Mouse (Mus musculus) lung, postnatal 0 days (tissue): Measurements from ENCODE around the gene Ccdc13.

Experiments
- CTCF ChIP-seq: IDR thresholded peaks from 2 replicates; pipeline ENCODE4 v1.5.1; 2016; ENCODE audit warnings: antibody characterized with exemption, mild to moderate bottlenecking
- EP300 ChIP-seq: IDR thresholded peaks from 2 replicates; pipeline ENCODE4 v1.6.1; 2016; ENCODE audit warnings: antibody characterized with exemption, mild to moderate bottlenecking, control low read depth

DNA sequence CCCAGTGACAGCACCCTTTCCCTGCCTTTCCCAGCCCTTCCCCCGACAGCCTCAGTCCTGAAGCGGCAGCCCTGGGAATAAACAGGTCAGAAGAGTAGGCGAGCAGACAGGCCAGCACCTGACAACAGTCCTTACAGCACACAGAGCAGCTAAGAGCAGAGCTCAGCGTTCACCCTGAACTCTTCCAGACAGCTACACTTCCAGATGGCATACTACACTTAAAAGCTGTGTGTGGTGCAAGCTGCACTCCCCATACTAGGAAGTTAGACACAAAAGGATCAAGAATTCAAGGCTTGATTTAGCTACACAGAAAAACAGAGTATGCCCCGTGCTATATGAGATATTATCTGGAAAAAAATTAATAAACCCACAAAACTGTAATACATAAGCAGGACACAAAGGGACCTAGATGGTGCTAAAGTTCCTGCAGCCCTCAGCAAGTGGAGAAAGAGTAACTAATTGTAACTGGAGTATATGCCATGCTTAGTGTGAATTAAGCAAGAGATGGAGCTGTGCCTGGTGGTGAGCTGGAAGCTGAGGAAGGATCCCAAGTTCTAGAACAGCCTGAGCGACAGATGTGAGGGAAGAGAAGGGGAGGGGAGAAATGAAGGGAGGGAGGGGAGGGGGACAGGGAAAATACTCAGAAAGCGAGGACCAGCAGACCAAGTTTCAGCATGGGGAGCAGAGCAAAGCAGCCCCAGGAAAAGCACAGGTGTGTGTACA is 9.8 kb downstream of the Ccdc13 start:
- no peak for TF ChIP-seq CTCF
- no peak for TF ChIP-seq EP300
